Mouse (Mus musculus): ENCODE results near the gene Rasal3.

- TF ChIP-seq FLI1 (IDR thresholded peaks at IDR 0.05; ENCODE audit: low read length) = no peak
- no peak for TF ChIP-seq GATA1 (IDR thresholded peaks at IDR 0.05; ENCODE audit: borderline replicate concordance, low read length)
These were observed 8.5 kb upstream of the Rasal3 start for GRCm38 (mm10) chr17:32411898-32412297.
